Mouse (Mus musculus) erythroblast, embryonic 14.5 days (primary cell): ENCODE results near the gene Arpp19.

Experiments used
- GATA1 ChIP-seq: IDR thresholded peaks from 2 replicates; pipeline ENCODE4 v1.6.1; 2012; ENCODE audit warnings: low read length, inconsistent platforms, mixed read lengths
- TAL1 ChIP-seq: IDR thresholded peaks from 3 replicates; pipeline ENCODE4 v1.6.1; 2012; ENCODE audit warnings: low read length, inconsistent platforms, mixed read lengths

DNA sequence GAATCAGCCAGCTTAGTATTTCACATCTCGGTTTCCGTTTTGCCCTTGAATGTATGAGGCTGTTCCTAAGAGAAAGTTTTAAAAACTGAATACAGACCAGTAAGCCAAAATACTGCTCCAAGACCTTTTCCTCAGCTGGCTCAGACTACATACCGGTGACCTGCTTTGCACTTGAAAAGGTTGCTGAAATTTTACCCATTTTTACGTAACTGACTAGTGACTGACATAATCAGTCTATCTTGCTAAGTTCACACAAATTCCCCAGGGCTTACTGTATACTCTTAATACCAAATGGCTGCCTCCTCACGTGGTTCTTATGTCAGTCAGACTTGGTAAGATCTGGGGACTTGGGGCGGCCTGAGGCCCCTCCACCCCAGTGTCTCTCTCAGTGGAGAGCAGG, 18.2 kb upstream of the Arpp19 start:
- no peak for TF ChIP-seq GATA1
- TF ChIP-seq TAL1, result no peak
